Mouse (Mus musculus) left cerebral cortex, adult 8-10 months (tissue): ENCODE measurements around the gene Sycp2l. TPM values are rescaled to one million over a fixed set of nuclear protein-coding genes. Genes with fewer than 3 reads are reported as not detected.
A peak's percentile ranks its signal among the peaks of the same experiment; 100 is the strongest.

Source experiments
- DNase-seq, 2 experiments: peaks; one replicate each; pipeline ENCODE4 v3.0.0; 2022; ENCODE audit warnings: low spot score in 2 of 2
- total RNA-seq, 4 experiments: library from RNA; stranded (reverse); gene quantifications; 2 replicates each; pipeline ENCODE4 v1.2.4; 2022

Sycp2l gene
- total RNA-seq, 4 experiments from 2014 or later: 0.37 to 0.49 (median 0.44) TPM; not detected in 1

DNA sequence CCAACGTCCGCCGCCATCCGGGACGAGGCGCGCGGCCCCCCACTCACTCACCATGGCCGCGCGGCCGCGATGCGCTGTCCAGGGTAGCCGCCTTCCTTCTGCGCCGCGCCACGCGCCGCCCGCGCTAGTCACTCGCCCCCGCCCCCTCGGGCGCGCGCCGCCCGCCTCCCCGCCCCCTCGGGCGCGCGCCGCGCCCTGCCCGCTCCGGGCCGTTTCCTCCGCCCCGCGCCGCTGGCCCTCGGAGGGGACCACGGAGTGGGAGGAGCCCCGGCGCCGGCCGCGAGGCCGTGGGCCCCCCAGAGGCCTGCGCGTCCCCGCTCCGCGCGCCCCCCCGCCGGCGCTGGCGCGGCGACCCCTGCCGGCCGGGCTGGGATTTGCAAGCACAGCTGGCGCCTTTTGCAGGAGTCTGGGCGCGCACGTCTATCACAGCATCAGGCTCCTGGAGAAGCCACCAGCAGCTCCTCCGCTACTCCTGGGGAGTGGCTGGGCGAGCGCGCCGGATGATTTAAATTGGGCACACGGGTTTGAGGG is 106.3 kb downstream of the Sycp2l start, which contains the start of gene Elovl2:
Gene Elovl2, minus strand, starts transcription at position 102 of the 531 bp plus-strand sequence.
- DNase-seq: peak; percentile 36 to 47

Other genes starting within 250 kb of the Sycp2l start
- gene Pak1ip1, start 113.3 kb upstream of the Sycp2l start, total RNA-seq: 10 to 100 TPM; 37.6 to 41.1 (median 40.2) TPM
- gene Tmem14c, start 98.0 kb upstream of the Sycp2l start, total RNA-seq: 10 to 100 TPM; 51.1 to 58.5 (median 56.2) TPM
- 1 to 10 TPM; 3.1 to 3.7 (median 3.2) TPM for gene Mak, start 34.6 kb upstream of the Sycp2l start, total RNA-seq
- not detected for gene Gcm2, start 3.3 kb upstream of the Sycp2l start, total RNA-seq
- gene Elovl2, start 106.1 kb downstream of the Sycp2l start, total RNA-seq: 10 to 100 TPM; 11.7 to 15.7 (median 14.4) TPM
- gene Smim13, start 135.5 kb downstream of the Sycp2l start, total RNA-seq: 100 to 1,000 TPM; 147 to 172 (median 158) TPM
- gene Gm17364, start 159.7 kb downstream of the Sycp2l start, total RNA-seq: not detected